Mouse (Mus musculus) midbrain, embryonic 13.5 days (tissue): ENCODE data around the gene Krt33a. TPM values are rescaled to one million over a fixed set of nuclear protein-coding genes. Genes with fewer than 3 reads are reported as not detected.

Source experiments
- ATAC-seq: fragments of 200-750 bp; cut with Nextera tagmentation; 2 replicates; pipeline ENCODE4 v1.8.0; 2017; ENCODE audit warnings: mild to moderate bottlenecking, moderate TSS enrichment, moderate library complexity
- H3K27ac ChIP-seq: fragments of 300-500 bp; sonication (generic); 2 replicates; pipeline ENCODE4 v1.5.1; 2015; ENCODE audit warnings: inconsistent platforms, mild to moderate bottlenecking, moderate library complexity
- H3K27me3 ChIP-seq: fragments of 300-500 bp; sonication (generic); 2 replicates; pipeline ENCODE4 v1.6.1; 2015; ENCODE audit warnings: mild to moderate bottlenecking, inconsistent platforms
- H3K36me3 ChIP-seq: fragments of 300-500 bp; sonication (generic); 2 replicates; pipeline ENCODE4 v1.6.1; 2015; ENCODE audit warnings: mild to moderate bottlenecking, inconsistent platforms
- H3K4me1 ChIP-seq: fragments of 300-500 bp; sonication (generic); replicated peaks from 2 replicates; pipeline ENCODE4 v1.6.1; 2015; ENCODE audit warnings: inconsistent platforms
- H3K4me2 ChIP-seq: fragments of 300-500 bp; sonication (generic); replicated peaks from 2 replicates; pipeline ENCODE4 v1.6.1; 2015; ENCODE audit warnings: moderate library complexity, mild to moderate bottlenecking, inconsistent platforms
- H3K4me3 ChIP-seq: fragments of 300-500 bp; sonication (generic); replicated peaks from 2 replicates; pipeline ENCODE4 v1.5.1; 2015; ENCODE audit warnings: mild to moderate bottlenecking, inconsistent platforms
- H3K9ac ChIP-seq: fragments of 300-500 bp; sonication (generic); replicated peaks from 2 replicates; pipeline ENCODE4 v1.6.1; 2015; ENCODE audit warnings: mild to moderate bottlenecking, inconsistent platforms
- H3K9me3 ChIP-seq: fragments of 300-500 bp; sonication (generic); 2 replicates; pipeline ENCODE4 v1.6.1; 2016; ENCODE audit warnings: mild to moderate bottlenecking, inconsistent platforms
- WGBS: fragments of 180-500 bp; shearing (Covaris S2); methylation state at CpG from one replicate; pipeline ENCODE4 v1.1.7; 2015; 5-methylcytosine and 5-hydroxymethylcytosine counted together
- polyA plus RNA-seq: library from polyadenylated mRNA; unstranded; fragments of >200 nt; fragmentation: Nextera tagmentation; extraction: Ambion mirVana; gene quantifications from 2 replicates; pipeline ENCODE4 v1.2.1, GENCODE M21; 2015

Gene Krt33a
- polyA plus RNA-seq, 1 experiment from 2014 or later, result not detected

GRCm38 (mm10) chr11:99983442-99983841 is 32.6 kb downstream of the Krt33a start:
- no peak for ATAC-seq
- WGBS, result 88% methylated on average over 1 of the region's 1 CpGs
- H3K27me3 ChIP-seq, result no peaks in the 10 kb centered on the region

GRCm38 (mm10) chr11:99982731-99983130 is 33.3 kb downstream of the Krt33a start:
- H3K27me3 ChIP-seq, result no peaks in the 10 kb centered on the region
- no peaks in the 10 kb centered on the region for H3K4me1 ChIP-seq
- no peak overlapping the region for H3K4me3 ChIP-seq
- H3K9me3 ChIP-seq, result no peaks in the 10 kb centered on the region
- H3K4me2 ChIP-seq, result no peak overlapping the region
- H3K27ac ChIP-seq, result no peak overlapping the region
- H3K9ac ChIP-seq, result no peak overlapping the region
- ATAC-seq, result no peak
- H3K36me3 ChIP-seq, result no peaks in the 10 kb centered on the region
- 89% methylated on average over 9 of the region's 9 CpGs for WGBS

More at GRCm38 (mm10) chr11:99983442-99983841, 32.6 kb downstream of the Krt33a start:
- Histone ChIP-seq H3K4me1 (no peaks in the 10 kb centered on the region), H3K4me2 (no peak overlapping the region), H3K9ac (no peak overlapping the region), H3K9me3 (no peaks in the 10 kb centered on the region), H3K36me3 (no peaks in the 10 kb centered on the region), H3K27ac (no peak overlapping the region), H3K4me3 (no peak overlapping the region)

DNA sequence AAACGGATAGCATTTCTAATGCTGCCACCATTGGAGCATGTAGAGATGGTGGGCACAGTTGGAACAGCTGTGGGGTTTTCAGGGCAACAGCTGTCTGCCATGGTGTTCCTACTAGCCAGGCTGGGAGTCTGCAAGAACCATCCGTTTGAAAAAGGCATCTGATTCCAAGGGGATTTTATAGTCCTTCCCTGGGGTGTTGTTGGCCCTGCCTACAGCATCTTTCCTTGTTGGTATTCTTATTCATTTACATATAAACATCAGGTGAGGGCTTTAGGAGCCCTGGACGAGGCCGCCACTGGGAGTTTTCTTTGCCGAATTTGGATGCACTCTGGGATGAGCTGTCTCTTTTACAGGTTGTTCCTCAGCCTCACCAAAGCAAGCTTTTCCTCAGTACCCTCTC is 37.1 kb downstream of the Krt33a start, which contains the start of gene Krtap29-1:
TSS of gene Krtap29-1 (minus strand) at position 101 of the 400 bp plus-strand sequence.
- no peaks in the 10 kb centered on the region for H3K9me3 ChIP-seq
- no peak within 1 kb of the TSS for H3K4me3 ChIP-seq
- no peak within 1 kb of the TSS for H3K9ac ChIP-seq
- WGBS, result 78% methylated on average over 5 of the region's 5 CpGs
- no peak within 1 kb of the TSS for H3K4me2 ChIP-seq
- H3K27ac ChIP-seq, result no peak within 1 kb of the TSS
- no peaks in the 10 kb centered on the region for H3K36me3 ChIP-seq
- ATAC-seq, result no peak
- H3K4me1 ChIP-seq, result no peaks in the 10 kb centered on the region
- no peaks in the 10 kb centered on the region for H3K27me3 ChIP-seq

GRCm38 (mm10) chr11:99965961-99966360 is 50.1 kb downstream of the Krt33a start:
- no peak overlapping the region for H3K4me2 ChIP-seq
- H3K4me1 ChIP-seq, result no peaks in the 10 kb centered on the region
- H3K36me3 ChIP-seq, result no peaks in the 10 kb centered on the region
- H3K27me3 ChIP-seq, result no peaks in the 10 kb centered on the region
- H3K4me3 ChIP-seq, result no peak overlapping the region
- H3K27ac ChIP-seq, result no peak overlapping the region
- WGBS, result 88% methylated on average over 2 of the region's 2 CpGs
- no peak for ATAC-seq
- no peak overlapping the region for H3K9ac ChIP-seq
- no peaks in the 10 kb centered on the region for H3K9me3 ChIP-seq

DNA sequence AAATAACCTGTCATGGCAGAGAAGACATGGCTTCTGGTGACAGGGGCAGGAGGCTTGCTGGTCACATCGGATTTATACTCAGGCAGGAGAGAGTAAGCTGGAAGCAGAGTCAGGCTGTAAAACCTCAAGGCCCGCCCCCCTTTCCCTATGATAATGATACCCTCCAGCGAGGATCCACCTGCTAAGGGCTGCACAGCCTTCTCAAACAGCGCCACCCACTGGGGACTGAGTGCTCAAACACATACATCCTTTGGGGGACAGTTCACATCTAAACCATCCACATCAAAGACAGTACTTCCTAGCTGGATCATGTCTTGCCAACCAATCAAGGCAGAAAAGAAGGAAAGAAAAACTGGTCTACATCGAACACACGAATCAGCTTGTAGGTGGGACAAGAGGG is 51.8 kb downstream of the Krt33a start:
- WGBS, result 59% methylated on average over 6 of the region's 6 CpGs
- Histone ChIP-seq H3K4me3 (no peak overlapping the region), H3K4me2 (no peak overlapping the region)

More for the DNA sequence above, 51.8 kb downstream of the Krt33a start:
- H3K9me3 ChIP-seq, result no peaks in the 10 kb centered on the region
- no peaks in the 10 kb centered on the region for H3K36me3 ChIP-seq
- H3K27me3 ChIP-seq, result no peaks in the 10 kb centered on the region
- H3K27ac ChIP-seq, result no peak overlapping the region
- no peak overlapping the region for H3K9ac ChIP-seq
- no peak for ATAC-seq
- H3K4me1 ChIP-seq, result no peaks in the 10 kb centered on the region

Other genes starting within 250 kb of the Krt33a start
- not detected in 2 replicates for gene Gm11595, start 243.3 kb downstream of the Krt33a start, polyA plus RNA-seq
- not detected in 2 replicates for gene Krtap4-8, start 235.5 kb downstream of the Krt33a start, polyA plus RNA-seq
- gene Krtap4-9, start 231.0 kb downstream of the Krt33a start, polyA plus RNA-seq, result not detected in 2 replicates
- not detected in 2 replicates for gene Gm11596, start 222.7 kb downstream of the Krt33a start, polyA plus RNA-seq
- not detected in 2 replicates for gene Gm11569, start 217.3 kb downstream of the Krt33a start, polyA plus RNA-seq
- not detected in 2 replicates for gene Gm11554, start 211.8 kb downstream of the Krt33a start, polyA plus RNA-seq
- gene Krtap4-13, start 206.3 kb downstream of the Krt33a start, polyA plus RNA-seq, result not detected in 2 replicates
- not detected in 2 replicates for gene Gm11564, start 200.5 kb downstream of the Krt33a start, polyA plus RNA-seq
- not detected in 2 replicates for gene 2300003K06Rik, start 178.1 kb downstream of the Krt33a start, polyA plus RNA-seq
- not detected in 2 replicates for gene Krtap4-16, start 164.6 kb downstream of the Krt33a start, polyA plus RNA-seq
- gene Gm11568, start 158.3 kb downstream of the Krt33a start, polyA plus RNA-seq, result not detected in 2 replicates
- not detected in 2 replicates for gene Gm11559, start 151.7 kb downstream of the Krt33a start, polyA plus RNA-seq
- gene Krtap9-1, start 142.8 kb downstream of the Krt33a start, polyA plus RNA-seq, result not detected in 2 replicates
- not detected in 2 replicates for gene Gm11567, start 137.0 kb downstream of the Krt33a start, polyA plus RNA-seq
- gene Krtap31-1, start 108.3 kb downstream of the Krt33a start, polyA plus RNA-seq, result not detected in 2 replicates
- gene Gm11565, start 101.5 kb downstream of the Krt33a start, polyA plus RNA-seq, result not detected in 2 replicates
- gene Krtap31-2, start 79.9 kb downstream of the Krt33a start, polyA plus RNA-seq, result not detected in 2 replicates
- gene Krtap9-5, start 67.7 kb downstream of the Krt33a start, polyA plus RNA-seq, result not detected in 2 replicates
- not detected in 2 replicates for gene Krtap29-1, start 37.2 kb downstream of the Krt33a start, polyA plus RNA-seq
- gene Krtap16-1, start 29.6 kb downstream of the Krt33a start, polyA plus RNA-seq, result not detected in 2 replicates
- gene Krtap17-1, start 22.2 kb downstream of the Krt33a start, polyA plus RNA-seq, result 0.28 and 0.37 TPM in 2 replicates
- gene Krt33b, start 13.7 kb upstream of the Krt33a start, polyA plus RNA-seq, result not detected in 2 replicates
- not detected in 2 replicates for gene Krt34, start 25.3 kb upstream of the Krt33a start, polyA plus RNA-seq
- not detected in 2 replicates for gene Krt31, start 34.3 kb upstream of the Krt33a start, polyA plus RNA-seq
- gene Krt32, start 72.0 kb upstream of the Krt33a start, polyA plus RNA-seq, result not detected in 2 replicates
- gene Krt35, start 80.0 kb upstream of the Krt33a start, polyA plus RNA-seq, result not detected in 2 replicates
- gene Krt36, start 89.4 kb upstream of the Krt33a start, polyA plus RNA-seq, result not detected in 2 replicates
- 0.22 TPM in 1 of 2 replicates, not detected in the other for gene Krt13, start 105.4 kb upstream of the Krt33a start, polyA plus RNA-seq
- gene Krt15, start 119.7 kb upstream of the Krt33a start, polyA plus RNA-seq, result 0.41 and 0.98 TPM in 2 replicates
- gene Krt19, start 132.5 kb upstream of the Krt33a start, polyA plus RNA-seq, result 0.86 and 1.4 TPM in 2 replicates
- not detected in 2 replicates for gene Krt9, start 177.0 kb upstream of the Krt33a start, polyA plus RNA-seq
- gene Krt14, start 191.3 kb upstream of the Krt33a start, polyA plus RNA-seq, result 0.15 and 0.22 TPM in 2 replicates
- gene Krt16, start 232.7 kb upstream of the Krt33a start, polyA plus RNA-seq, result not detected in 2 replicates
- not detected in 2 replicates for gene Krt17, start 244.8 kb upstream of the Krt33a start, polyA plus RNA-seq